Mouse (Mus musculus) bone marrow, adult 2 months (tissue): ENCODE measurements around the gene Cox4i1.

Experiments used
- CTCF ChIP-seq: fragments of 200-500 bp; IDR thresholded peaks from 2 replicates; pipeline ENCODE4 v1.5.1; 2011; ENCODE audit warnings: low read length, control low read depth; ENCODE audit not compliant: control insufficient read depth, insufficient read depth
- POLR2A ChIP-seq: fragments of 200-500 bp; IDR thresholded peaks from 2 replicates; pipeline ENCODE4 v1.6.1; 2011; ENCODE audit warnings: low read depth, mild to moderate bottlenecking, control low read depth, low read length, borderline replicate concordance; ENCODE audit not compliant: control insufficient read depth

DNA sequence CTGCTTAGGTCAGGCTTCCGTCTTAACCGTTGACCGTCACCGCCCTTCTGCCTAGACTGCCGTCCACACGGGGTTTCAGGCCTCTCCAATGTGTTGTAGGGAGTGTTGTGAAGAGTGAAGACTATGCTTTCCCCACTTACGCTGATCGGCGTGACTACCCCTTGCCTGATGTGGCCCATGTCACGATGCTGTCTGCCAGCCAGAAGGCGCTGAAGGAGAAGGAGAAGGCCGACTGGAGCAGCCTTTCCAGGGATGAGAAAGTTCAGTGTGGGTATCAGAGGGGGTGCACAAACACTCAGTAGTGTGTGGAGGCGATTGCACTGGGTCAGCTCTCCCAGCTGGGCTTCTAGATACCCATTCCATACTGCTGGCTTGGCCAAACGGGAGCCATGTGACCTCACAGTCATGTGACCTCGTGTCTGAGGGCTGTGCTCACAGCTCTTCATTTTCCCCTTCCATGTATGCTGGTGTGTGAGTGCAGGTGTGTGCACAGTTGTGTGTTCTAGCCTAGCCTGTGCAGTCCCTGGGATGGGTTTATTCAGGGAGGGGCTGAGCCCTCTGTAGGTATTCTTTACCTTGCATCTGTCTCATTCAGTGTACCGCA, 4.7 kb downstream of the Cox4i1 start:
- TF ChIP-seq CTCF (no peak), POLR2A (no peak)
